Mouse (Mus musculus): ENCODE measurements around the gene T2. TPM values are rescaled to one million over a fixed set of nuclear protein-coding genes. Genes with fewer than 3 reads are reported as not detected.

The T2 gene
- polyA plus RNA-seq, 1 experiment from 2014 or later = 0.66 TPM

DNA sequence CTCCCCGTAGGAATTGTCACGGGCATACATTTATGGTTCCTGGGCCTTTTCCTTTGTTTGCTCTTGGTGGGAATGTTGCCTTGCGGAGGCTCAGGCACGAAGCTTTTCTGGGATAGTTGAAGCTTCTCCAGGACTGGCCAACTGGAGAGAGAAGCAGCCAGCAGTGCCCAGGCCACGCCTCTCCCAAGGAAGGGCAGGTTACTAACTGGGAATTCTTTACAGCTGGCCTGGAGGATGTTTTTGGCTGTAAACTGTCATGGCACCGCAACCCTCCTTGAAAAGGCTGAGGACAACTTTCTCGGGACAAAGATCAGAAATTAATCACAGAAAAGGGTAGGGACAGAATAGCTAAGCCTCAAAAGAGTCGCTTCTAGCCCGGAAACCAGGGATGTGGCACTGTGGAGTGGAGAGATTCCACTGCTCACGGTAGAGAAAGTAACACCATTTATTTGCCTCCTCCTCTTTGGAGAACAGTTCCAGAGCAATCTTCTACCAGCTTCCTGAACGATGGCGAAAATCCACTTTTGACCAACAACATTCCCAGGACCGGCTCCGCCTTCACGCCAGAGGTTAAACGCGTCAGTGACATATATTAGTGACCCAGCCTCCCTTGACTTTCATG, 76.5 kb downstream of the T2 start:
- Histone ChIP-seq H3K27ac (no peak overlapping the region), H3K4me1 (peaks cover 33% of the 10 kb centered on the region), H3K9ac (no peak overlapping the region), H3K27me3 (peaks cover 100% of the 10 kb centered on the region), H3K4me3 (replicated peaks) (peak overlapping the region; percentile 36), H3K36me3 (no peaks in the 10 kb centered on the region), H3K4me2 (peak overlapping the region; percentile 60), H3K9me3 (replicated peaks) (no peaks in the 10 kb centered on the region)
- under 1% methylated on average over 17 of the region's 17 CpGs for WGBS
- no peak for ATAC-seq (replicated peaks; ENCODE audit: low FRiP score)

DNA sequence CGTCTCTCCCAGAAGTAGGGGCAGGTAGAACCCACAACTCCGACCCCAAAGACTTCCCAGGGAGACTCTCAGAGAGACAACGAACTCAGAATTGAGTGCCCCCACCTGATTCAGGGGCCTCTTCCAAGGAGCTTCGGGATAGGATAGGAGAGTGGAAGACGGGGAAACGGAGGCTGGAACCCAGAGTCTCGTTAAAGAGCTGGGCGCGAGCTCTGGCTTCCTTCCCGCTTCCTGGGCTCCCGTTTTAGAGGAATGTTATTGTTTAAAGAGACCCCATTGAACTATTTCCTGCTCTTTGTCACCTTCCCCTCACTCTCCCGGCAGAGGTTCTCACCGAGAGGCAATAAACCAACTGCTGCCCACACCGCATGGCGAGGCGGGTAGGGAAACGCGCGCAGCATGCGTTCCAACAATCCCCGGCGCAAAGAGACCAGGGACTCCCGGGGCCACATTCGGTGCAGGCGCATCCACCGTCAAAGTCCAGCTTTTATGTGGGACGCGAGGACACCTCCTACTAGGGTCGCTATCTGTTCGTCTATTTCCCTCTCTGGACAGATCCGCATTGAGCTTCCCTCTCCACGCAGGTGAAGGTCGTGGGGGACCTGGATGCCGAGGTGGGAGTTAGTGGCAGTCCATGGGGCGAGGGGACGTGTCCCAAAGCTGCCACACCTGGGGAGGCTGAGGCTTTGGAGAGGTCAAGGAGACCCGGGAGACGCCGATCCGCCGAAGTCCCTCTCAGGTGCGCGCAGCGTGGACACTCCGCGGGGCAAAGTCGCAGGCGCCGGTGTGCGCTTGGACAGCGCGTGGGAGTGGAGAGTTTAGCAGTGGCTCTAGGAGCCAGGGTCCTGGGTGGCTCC, 77.6 kb downstream of the T2 start:
- under 1% methylated on average over 52 of the region's 52 CpGs for WGBS

DNA sequence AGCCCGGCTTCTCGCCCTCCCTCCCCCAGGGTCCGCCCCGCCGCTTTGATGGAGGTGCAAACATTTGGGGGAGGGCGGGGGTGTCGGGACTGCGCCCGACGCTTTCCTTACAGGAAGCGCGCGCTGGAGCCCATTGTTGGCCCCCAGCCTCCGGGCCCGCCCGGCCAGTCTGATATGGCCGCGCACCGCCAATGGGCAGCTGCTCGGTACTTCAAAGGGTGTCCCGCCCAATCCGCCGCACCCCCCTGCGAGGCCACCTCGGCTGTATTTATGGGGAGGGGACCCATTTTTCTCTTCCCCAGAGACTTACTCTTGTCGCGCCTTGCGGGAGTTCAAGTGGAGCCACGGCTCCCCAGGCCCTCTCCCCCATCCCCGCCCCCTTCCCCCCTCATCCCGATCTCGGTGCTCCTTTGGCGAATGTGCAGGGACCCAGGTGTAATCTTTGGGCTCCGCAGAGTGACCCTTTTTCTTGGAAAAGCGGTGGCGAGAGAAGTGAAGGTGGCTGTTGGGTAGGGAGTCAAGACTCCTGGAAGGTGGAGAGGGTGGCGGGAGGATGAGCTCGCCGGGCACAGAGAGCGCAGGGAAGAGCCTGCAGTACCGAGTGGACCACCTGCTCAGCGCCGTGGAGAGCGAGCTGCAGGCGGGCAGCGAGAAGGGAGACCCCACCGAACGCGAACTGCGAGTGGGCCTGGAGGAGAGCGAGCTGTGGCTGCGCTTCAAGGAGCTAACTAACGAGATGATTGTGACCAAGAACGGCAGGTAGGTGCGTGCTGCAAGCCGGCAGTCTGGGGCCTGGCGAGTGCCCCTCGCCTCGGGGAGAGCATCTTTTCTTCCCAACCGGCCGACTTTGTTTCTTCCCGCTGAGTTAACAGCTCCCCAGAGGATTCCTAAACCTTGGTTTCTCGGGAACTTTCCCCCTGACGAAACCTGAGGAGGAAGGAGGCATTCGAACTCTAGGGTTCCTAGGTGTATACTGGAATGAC, 78.5 kb downstream of the T2 start, which contains the start of gene T:
T (plus strand) TSS at position 446 of the 983 bp plus-strand sequence.
- Histone ChIP-seq H3K4me3 (replicated peaks) (peak within 1 kb of the TSS; percentile 36), H3K9me3 (replicated peaks) (no peaks in the 10 kb centered on the region), H3K27ac (no peak within 1 kb of the TSS), H3K27me3 (peaks cover 100% of the 10 kb centered on the region), H3K36me3 (no peaks in the 10 kb centered on the region), H3K4me2 (peak within 1 kb of the TSS; percentile 60), H3K9ac (no peak within 1 kb of the TSS), H3K4me1 (peaks cover 32% of the 10 kb centered on the region)
- WGBS = under 1% methylated on average over 64 of the region's 65 CpGs
- ATAC-seq (replicated peaks; ENCODE audit: low FRiP score) = no peak

More for the DNA sequence above, 77.6 kb downstream of the T2 start:
- H3K4me3 ChIP-seq (replicated peaks) = peak overlapping the region; percentile 36
- H3K9ac ChIP-seq = no peak overlapping the region
- peaks cover 33% of the 10 kb centered on the region for H3K4me1 ChIP-seq
- H3K27ac ChIP-seq = no peak overlapping the region
- no peaks in the 10 kb centered on the region for H3K36me3 ChIP-seq
- ATAC-seq (replicated peaks; ENCODE audit: low FRiP score) = no peak
- H3K4me2 ChIP-seq = peak overlapping the region; percentile 60
- H3K27me3 ChIP-seq = peaks cover 100% of the 10 kb centered on the region
- no peaks in the 10 kb centered on the region for H3K9me3 ChIP-seq (replicated peaks)

DNA sequence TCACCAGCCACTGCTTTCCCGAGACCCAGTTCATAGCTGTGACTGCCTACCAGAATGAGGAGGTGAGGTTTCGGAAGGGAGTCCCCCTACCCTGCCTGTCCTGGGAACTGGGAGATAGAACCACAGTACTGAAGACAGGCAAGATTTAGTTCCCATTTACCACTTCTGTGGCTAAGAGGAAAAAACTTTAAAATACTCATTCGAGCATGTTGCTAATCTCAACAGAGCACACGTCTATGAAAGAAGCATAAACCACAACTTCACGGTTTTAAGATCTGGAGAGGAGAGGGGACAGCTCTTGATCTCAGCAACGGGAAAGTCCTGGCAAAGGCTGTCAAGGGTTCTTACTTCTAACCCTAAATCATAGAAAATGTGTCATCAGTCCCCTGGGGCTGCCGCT, 80.4 kb downstream of the T2 start:
- 38% methylated on average over 7 of the region's 7 CpGs for WGBS
- Histone ChIP-seq H3K4me2 (no peak overlapping the region), H3K36me3 (no peaks in the 10 kb centered on the region), H3K4me1 (peaks cover 28% of the 10 kb centered on the region), H3K27ac (no peak overlapping the region), H3K27me3 (peaks cover 94% of the 10 kb centered on the region), H3K9ac (no peak overlapping the region), H3K4me3 (replicated peaks) (no peak overlapping the region), H3K9me3 (replicated peaks) (no peaks in the 10 kb centered on the region)
- no peak for ATAC-seq (replicated peaks; ENCODE audit: low FRiP score)

DNA sequence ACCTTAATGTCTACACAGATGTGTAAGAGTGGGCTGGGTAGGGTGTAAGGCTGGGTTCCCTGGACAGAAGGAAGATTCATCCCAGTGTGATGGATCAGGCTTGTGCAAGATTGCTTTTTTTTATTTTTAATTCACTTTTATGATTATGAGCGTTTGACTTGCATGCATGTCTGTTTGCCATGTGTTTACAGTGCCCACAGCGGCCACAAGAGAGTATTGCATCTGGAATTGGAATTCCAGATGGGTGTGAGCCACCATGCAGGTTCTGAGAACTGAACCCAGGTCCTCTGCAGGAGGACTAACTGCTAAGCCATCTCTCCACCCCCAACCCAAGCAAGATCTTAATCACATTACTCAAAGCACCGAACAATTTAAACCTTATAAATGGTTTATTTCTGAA, 88.3 kb downstream of the T2 start:
- H3K27ac ChIP-seq = no peak overlapping the region
- H3K4me2 ChIP-seq = no peak overlapping the region
- ATAC-seq (replicated peaks; ENCODE audit: low FRiP score) = no peak
- no peak overlapping the region for H3K4me3 ChIP-seq (replicated peaks)
- no peak overlapping the region for H3K9ac ChIP-seq
- H3K9me3 ChIP-seq (replicated peaks) = no peaks in the 10 kb centered on the region
- no peaks in the 10 kb centered on the region for H3K36me3 ChIP-seq
- 0 out of 2 replicates have a peak, but pooled peaks cover 5% of the 10 kb centered on the region for H3K4me1 ChIP-seq
- 68% methylated on average over 3 of the region's 3 CpGs for WGBS
- H3K27me3 ChIP-seq = peaks cover 21% of the 10 kb centered on the region

DNA sequence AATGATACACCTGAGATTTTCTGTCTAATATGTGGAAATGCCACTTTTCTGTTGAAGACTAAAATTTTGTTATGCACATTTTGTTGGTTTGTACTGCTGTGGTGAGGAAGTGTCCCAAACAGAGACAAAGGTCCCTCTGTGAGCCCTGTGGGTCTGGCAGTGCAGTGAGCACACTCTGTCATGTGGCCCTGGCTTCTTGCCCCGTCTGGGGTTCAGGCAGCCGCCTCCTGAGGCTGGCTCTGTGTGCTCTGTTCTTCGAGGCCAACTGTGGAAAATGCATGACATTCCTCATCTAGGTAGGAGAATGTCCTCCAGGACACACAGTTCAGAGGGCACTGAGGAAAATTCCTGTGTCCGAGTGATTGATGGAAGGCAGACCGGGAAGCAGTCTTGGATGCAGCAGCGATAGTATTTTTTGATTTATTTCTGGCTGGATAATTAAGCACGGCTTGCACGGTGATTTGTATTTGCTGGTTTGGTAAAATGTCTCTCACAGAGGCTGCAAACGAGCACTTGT, 91.9 kb downstream of the T2 start:
- WGBS = 11% methylated on average over 9 of the region's 9 CpGs
- no peak overlapping the region for H3K27ac ChIP-seq
- H3K4me2 ChIP-seq = no peak overlapping the region

DNA sequence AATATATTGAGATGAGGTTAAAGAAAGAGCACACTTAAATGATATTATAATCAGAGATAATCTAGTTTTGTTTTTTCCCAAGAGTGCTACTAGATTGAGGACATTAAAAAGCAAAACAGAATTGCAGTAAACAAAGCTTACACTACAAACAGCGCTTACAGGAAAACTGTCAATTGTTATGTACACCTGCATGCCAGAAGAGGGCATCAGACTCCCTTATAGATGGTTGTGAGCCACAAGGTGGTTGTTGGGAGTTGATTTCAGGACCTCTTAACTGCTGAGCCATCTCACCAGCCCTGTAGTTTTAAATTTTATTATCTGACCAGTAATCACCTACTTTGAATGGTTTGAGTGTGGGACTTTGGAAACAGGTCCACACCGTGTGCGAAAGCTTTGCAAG, 92.5 kb downstream of the T2 start:
- H3K9me3 ChIP-seq (replicated peaks) = no peaks in the 10 kb centered on the region
- no peak overlapping the region for H3K9ac ChIP-seq
- H3K27me3 ChIP-seq = no peaks in the 10 kb centered on the region
- ATAC-seq (replicated peaks; ENCODE audit: low FRiP score) = no peak
- H3K4me1 ChIP-seq = 0 out of 2 replicates have a peak, but pooled peaks cover 5% of the 10 kb centered on the region
- WGBS = 65% methylated on average over 3 of the region's 3 CpGs
- no peak overlapping the region for H3K27ac ChIP-seq
- no peak overlapping the region for H3K4me3 ChIP-seq (replicated peaks)
- H3K4me2 ChIP-seq = no peak overlapping the region
- H3K36me3 ChIP-seq = no peaks in the 10 kb centered on the region

More for the DNA sequence above, 91.9 kb downstream of the T2 start:
- Histone ChIP-seq H3K4me3 (replicated peaks) (no peak overlapping the region), H3K4me1 (0 out of 2 replicates have a peak, but pooled peaks cover 5% of the 10 kb centered on the region), H3K9me3 (replicated peaks) (no peaks in the 10 kb centered on the region), H3K9ac (no peak overlapping the region), H3K36me3 (no peaks in the 10 kb centered on the region), H3K27me3 (no peaks in the 10 kb centered on the region)
- ATAC-seq (replicated peaks; ENCODE audit: low FRiP score) = no peak

DNA sequence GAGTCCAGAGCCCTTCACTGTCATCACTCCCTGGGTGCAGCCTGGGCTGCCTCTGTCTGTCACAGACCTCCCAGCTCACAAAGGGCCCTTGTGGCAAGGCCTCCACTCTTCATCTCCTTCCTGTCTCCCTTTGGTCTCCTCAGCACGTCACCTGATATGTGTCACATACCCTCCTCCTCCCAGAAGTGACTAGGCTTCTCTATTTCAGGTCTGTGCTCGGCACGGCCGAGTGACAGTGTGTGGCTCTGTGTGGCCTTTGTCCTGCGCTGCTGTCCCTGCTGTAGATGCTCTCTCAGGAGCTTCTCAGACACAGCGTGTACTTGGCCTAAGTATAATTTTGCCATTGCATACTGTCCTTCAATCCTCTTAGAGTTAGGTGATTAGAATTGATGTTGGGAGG, 99.4 kb downstream of the T2 start:
- Histone ChIP-seq H3K9ac (no peak overlapping the region), H3K27ac (no peak overlapping the region), H3K4me3 (replicated peaks) (no peak overlapping the region), H3K4me1 (peaks cover 10% of the 10 kb centered on the region; the same call in 1 of the 2 replicates), H3K36me3 (no peaks in the 10 kb centered on the region), H3K4me2 (no peak overlapping the region), H3K27me3 (peaks cover 6% of the 10 kb centered on the region; the same call in 1 of the 2 replicates), H3K9me3 (replicated peaks) (no peaks in the 10 kb centered on the region)
- WGBS = 27% methylated on average over 6 of the region's 6 CpGs
- 0 out of 2 replicates have a peak, but pooled peaks have one; percentile 71 for ATAC-seq (replicated peaks; ENCODE audit: low FRiP score)

DNA sequence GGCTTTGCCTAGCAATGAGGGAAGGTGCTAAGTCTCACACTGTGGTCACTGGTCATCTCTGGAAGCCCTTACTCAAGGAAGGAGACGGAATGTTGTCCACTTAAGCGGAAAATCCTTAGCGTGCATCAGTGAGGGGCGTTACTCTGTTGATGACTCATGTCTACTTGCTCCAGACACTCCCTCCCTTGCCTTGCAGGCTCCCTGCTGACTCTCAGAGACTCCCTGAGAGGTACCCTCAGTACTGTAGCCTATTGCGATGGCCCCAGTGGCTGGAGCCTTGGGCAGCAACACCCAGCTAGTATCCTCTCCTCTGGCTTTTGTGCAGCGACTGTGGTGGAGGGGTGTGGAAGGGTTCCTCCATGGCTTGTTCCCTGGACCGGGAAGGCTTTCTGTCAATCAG, 99.8 kb downstream of the T2 start:
- no peak overlapping the region for H3K27ac ChIP-seq
- H3K9me3 ChIP-seq (replicated peaks) = no peaks in the 10 kb centered on the region
- peaks cover 10% of the 10 kb centered on the region; the same call in 1 of the 2 replicates for H3K27me3 ChIP-seq
- H3K4me3 ChIP-seq (replicated peaks) = no peak overlapping the region
- ATAC-seq (replicated peaks; ENCODE audit: low FRiP score) = peak; percentile 56; the same call in 1 of the 2 replicates
- no peak overlapping the region for H3K4me2 ChIP-seq
- peaks cover 10% of the 10 kb centered on the region; the same call in 1 of the 2 replicates for H3K4me1 ChIP-seq
- 44% methylated on average over 7 of the region's 7 CpGs for WGBS
- H3K9ac ChIP-seq = no peak overlapping the region
- H3K36me3 ChIP-seq = no peaks in the 10 kb centered on the region

DNA sequence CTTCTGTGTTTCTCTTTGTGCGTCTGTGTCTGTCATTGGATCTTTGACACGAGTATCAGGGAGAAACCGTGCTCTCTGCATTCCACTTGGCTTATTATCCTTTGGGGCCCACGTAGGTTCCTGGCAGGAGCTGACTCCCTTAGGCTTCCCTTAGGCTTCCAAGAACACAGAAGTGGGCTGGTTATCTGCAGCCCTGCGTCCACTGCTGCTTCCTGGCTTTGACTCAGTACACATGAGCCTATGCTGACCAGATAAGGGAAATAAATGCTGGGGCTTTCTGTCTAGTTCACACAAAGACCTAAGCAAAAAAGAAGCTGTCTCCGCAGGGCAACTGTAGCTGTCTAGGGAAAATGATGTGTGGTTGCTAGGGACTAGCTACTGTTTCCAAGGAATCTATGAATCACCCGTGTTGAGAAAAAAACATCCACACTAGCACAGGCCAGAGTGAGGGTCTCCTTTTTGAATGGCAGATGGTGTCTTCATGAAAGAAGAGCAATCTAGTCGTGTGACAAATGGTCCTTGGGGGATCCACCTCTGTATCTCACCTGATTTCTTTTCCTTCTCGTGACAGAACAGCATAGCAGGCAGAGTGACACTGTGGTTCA, 101.2 kb downstream of the T2 start:
- no peak for ATAC-seq (replicated peaks; ENCODE audit: low FRiP score)
- no peak overlapping the region for H3K27ac ChIP-seq

DNA sequence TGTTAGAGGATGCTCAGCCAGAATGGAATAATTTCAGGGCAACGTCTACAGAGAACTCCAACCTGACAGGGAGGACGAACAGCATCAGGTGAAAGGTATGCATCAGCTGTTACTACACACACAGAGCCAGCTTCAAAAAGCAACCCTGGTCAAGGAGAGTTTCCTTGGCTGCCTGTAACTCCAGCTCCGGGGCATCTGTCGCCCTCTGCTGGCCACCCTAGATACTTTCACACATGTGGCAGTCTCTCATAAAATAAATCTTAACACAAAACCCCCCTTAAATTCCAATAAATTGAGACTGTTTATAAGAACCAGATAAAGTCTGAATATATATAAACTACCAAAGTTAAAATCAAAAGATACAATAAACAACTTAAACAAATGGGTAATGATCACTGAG, 105.8 kb downstream of the T2 start:
- Histone ChIP-seq H3K36me3 (no peaks in the 10 kb centered on the region), H3K4me1 (0 out of 2 replicates have a peak, but pooled peaks cover 3% of the 10 kb centered on the region), H3K27ac (no peak overlapping the region), H3K4me3 (replicated peaks) (no peak overlapping the region), H3K9me3 (replicated peaks) (no peaks in the 10 kb centered on the region), H3K27me3 (peaks cover 36% of the 10 kb centered on the region), H3K4me2 (no peak overlapping the region), H3K9ac (no peak overlapping the region)
- ATAC-seq (replicated peaks; ENCODE audit: low FRiP score) = no peak
- 6% methylated on average over 4 of the region's 4 CpGs for WGBS

More for the DNA sequence above, 101.2 kb downstream of the T2 start:
- Histone ChIP-seq H3K27me3 (peaks cover 19% of the 10 kb centered on the region; the same call in 1 of the 2 replicates), H3K36me3 (no peaks in the 10 kb centered on the region), H3K9me3 (replicated peaks) (no peaks in the 10 kb centered on the region), H3K4me1 (peaks cover 10% of the 10 kb centered on the region; the same call in 1 of the 2 replicates), H3K4me2 (no peak overlapping the region), H3K4me3 (replicated peaks) (no peak overlapping the region), H3K9ac (no peak overlapping the region)
- 51% methylated on average over 9 of the region's 9 CpGs for WGBS

Data from kidney, embryonic 15.5 days (tissue).